Mouse (Mus musculus) brain, embryonic 14.5 days (tissue): ENCODE results near the gene Ndufaf2.

Source experiments
- CTCF ChIP-seq: fragments of 200-500 bp; IDR thresholded peaks from 2 replicates; pipeline ENCODE4 v1.5.1; 2012; ENCODE audit warnings: inconsistent platforms, mild to moderate bottlenecking, moderate library complexity, borderline replicate concordance; ENCODE audit not compliant: insufficient read depth, insufficient read length; ENCODE audit errors: extremely low read depth
- POLR2A ChIP-seq: fragments of 200-500 bp; IDR thresholded peaks from 2 replicates; pipeline ENCODE4 v1.6.1; 2012; ENCODE audit warnings: mild to moderate bottlenecking, inconsistent platforms, borderline replicate concordance; ENCODE audit not compliant: poor library complexity, insufficient read depth, insufficient read length, severe bottlenecking; ENCODE audit errors: extremely low read depth

GRCm38 (mm10) chr13:108184743-108185255, 26.4 kb upstream of the Ndufaf2 start:
- TF ChIP-seq CTCF (no peak), POLR2A (no peak)
